Mouse (Mus musculus): Measurements from ENCODE around the gene Rfxank. TPM values are rescaled to one million over a fixed set of nuclear protein-coding genes. Genes with fewer than 3 reads are reported as not detected.

Rfxank gene
- 10 to 100 TPM; 16.6 to 16.8 TPM for total RNA-seq (2023)

DNA sequence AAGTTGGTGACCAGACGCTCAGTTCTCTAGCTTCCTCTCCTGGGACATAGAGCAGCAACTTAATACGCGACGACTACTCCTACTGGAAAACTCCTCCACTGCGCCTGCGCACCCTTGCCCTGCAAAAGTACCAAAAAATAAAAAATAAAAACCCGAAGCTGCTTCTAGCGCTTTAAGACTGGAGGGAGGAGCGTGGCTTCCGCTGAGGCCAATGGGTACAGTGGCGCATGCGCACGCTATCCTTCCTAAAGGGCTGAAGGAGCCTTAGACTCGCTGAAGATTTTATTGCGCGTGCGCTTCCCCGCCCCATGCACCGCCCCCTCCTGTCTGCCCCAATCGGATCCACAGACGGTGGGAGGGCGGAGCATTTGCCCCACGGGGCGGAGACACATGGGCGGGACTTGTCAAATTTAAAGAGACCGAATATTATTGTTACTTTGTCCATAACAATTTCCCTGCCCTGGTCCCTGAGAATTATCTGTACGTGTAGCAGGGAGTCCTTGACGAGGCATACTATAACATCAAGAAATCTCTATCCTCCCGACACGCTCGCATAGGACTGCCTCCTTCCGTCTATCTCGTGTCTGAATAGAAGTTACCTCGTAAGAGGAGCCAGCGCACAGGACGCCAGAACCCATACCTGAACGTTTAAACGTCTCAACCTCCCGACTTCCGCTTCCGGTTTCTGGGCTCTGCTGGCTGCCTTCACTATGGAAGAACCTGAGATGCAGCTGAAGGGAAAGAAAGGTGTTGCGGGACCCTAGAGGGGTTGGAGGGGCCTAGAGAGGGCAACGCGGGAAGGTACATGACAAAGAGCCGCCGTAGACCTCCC is at the start of gene Rfxank, which contains the start of the genes Borcs8 and Mef2b:
Gene Rfxank (minus strand): TSS at position 129 of the 832 bp plus-strand sequence.
Gene Borcs8 (plus strand): TSS at position 474 of the 832 bp plus-strand sequence.
Gene Mef2b (plus strand): TSS at position 686 of the 832 bp plus-strand sequence.

GRCm38 (mm10) chr8:70172043-70172681 is 33.2 kb upstream of the Rfxank start, which contains the start of gene Tmem161a:
Tmem161a (plus strand) TSS chr8:70172356.

DNA sequence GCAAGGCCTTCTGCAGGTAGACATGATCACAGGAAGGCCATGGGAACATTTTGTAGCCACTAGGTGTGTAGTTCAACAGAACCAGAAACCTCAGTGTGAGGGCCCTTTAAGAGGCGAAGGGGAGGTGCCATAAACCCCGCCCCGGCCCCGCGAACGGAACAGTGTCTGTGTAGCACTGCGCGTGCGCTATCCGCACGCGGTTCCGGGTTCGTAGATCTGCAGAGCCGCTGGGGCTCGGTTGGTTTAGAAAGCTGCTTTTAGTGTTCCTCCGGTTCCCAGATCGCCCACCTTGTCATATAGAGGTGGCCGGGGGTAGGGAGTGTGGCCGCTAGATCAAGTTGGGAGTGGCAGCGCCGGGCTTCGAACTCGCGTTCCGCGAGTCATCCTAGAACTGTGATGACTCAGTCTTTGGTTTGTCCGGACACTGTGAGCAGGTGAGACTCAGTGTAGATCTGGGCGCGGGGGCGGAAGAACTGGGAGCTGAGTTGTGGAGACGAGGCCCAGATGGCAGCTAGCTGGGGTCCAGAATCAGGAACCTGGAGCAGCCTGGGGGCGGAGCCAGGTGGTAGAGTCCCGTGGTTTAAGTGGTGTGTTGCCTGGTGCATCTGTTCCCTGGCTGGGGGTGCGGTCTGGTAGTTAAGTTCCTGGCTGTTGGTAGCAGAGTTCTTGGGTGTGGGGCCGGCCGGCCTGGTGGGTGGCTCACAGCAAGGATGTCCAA is 7.6 kb downstream of the Rfxank start, which contains the start of gene Nr2c2ap:
Gene Nr2c2ap (plus strand): TSS at position 168 of the 718 bp plus-strand sequence.

GRCm38 (mm10) chr8:70120667-70121066 is 18.3 kb downstream of the Rfxank start, which contains the start of gene Ncan:
Ncan (minus strand) TSS chr8:70120873.

GRCm38 (mm10) chr8:70083285-70083684 is 55.7 kb downstream of the Rfxank start, which contains the start of gene Hapln4:
Hapln4 (plus strand) TSS chr8:70083457.

Other genes starting within 250 kb of the Rfxank start
- 1 to 10 TPM; 1.1 to 3.2 TPM for gene Tssk6, start 237.0 kb downstream of the Rfxank start, total RNA-seq (2023)
- gene Ndufa13, start 236.6 kb downstream of the Rfxank start, total RNA-seq (2023) = 10 to 100 TPM; 52.0 to 58.5 TPM
- gene Yjefn3, start 236.4 kb downstream of the Rfxank start, total RNA-seq (2023) = 1 to 10 TPM in 1 of 2 experiments, not detected in 1; 1.7 TPM
- gene Gatad2a, start 142.8 kb downstream of the Rfxank start, total RNA-seq (2023) = 10 to 100 TPM; 71.9 to 72.4 TPM
- 10 to 100 TPM; 90.3 to 90.9 TPM for gene Mau2, start 96.4 kb downstream of the Rfxank start, total RNA-seq (2023)
- 10 to 100 TPM; 31.1 to 32.2 TPM for gene Sugp1, start 96.3 kb downstream of the Rfxank start, total RNA-seq (2023)
- gene Tm6sf2, start 66.2 kb downstream of the Rfxank start, total RNA-seq (2023) = not detected
- gene Hapln4, start 55.7 kb downstream of the Rfxank start, total RNA-seq (2023) = not detected
- not detected for gene Ncan, start 18.3 kb downstream of the Rfxank start, total RNA-seq (2023)
- 10 to 100 TPM; 23.5 to 26.6 TPM for gene Nr2c2ap, start 7.8 kb downstream of the Rfxank start, total RNA-seq (2023)
- 10 to 100 TPM; 40.9 to 43.7 TPM for gene Borcs8, start 345 bp upstream of the Rfxank start, total RNA-seq (2023)
- gene Mef2b, start 557 bp upstream of the Rfxank start, total RNA-seq (2023) = 1 to 10 TPM in 1 of 2 experiments, under 1 TPM in 1; 0.37 to 1.6 TPM
- 10 to 100 TPM; 30.3 to 40.8 TPM for gene Tmem161a, start 33.2 kb upstream of the Rfxank start, total RNA-seq (2023)
- gene Slc25a42, start 73.2 kb upstream of the Rfxank start, total RNA-seq (2023) = 1 to 10 TPM; 3.1 to 3.6 TPM
- gene Sugp2, start 95.1 kb upstream of the Rfxank start, total RNA-seq (2023) = 10 to 100 TPM; 32.9 to 34.4 TPM
- gene Armc6, start 95.3 kb upstream of the Rfxank start, total RNA-seq (2023) = 1 to 10 TPM; 3.6 to 8.7 TPM
- 10 to 100 TPM; 11.2 to 12.6 TPM for gene Homer3, start 143.7 kb upstream of the Rfxank start, total RNA-seq (2023)
- 10 to 100 TPM; 45.8 to 47.9 TPM for gene Ddx49, start 163.3 kb upstream of the Rfxank start, total RNA-seq (2023)
- gene Cope, start 163.4 kb upstream of the Rfxank start, total RNA-seq (2023) = 100 to 1,000 TPM; 162 TPM
- not detected for gene Cers1, start 176.6 kb upstream of the Rfxank start, total RNA-seq (2023)
- not detected for gene Gdf1, start 190.7 kb upstream of the Rfxank start, total RNA-seq (2023)
- 10 to 100 TPM; 57.5 to 62.4 TPM for gene Upf1, start 214.1 kb upstream of the Rfxank start, total RNA-seq (2023)
- gene Comp, start 234.4 kb upstream of the Rfxank start, total RNA-seq (2023) = 1 to 10 TPM in 1 of 2 experiments, under 1 TPM in 1; 0.97 to 2.9 TPM